Mouse (Mus musculus) lung, adult 2 months (tissue): ENCODE data around the gene Entpd2.

Experiments used
- CTCF ChIP-seq: fragments of 200-500 bp; IDR thresholded peaks from 2 replicates; pipeline ENCODE4 v1.5.1; 2011; ENCODE audit warnings: mild to moderate bottlenecking, low read length, control low read depth; ENCODE audit not compliant: insufficient read depth
- POLR2A ChIP-seq: fragments of 200-500 bp; IDR thresholded peaks from 2 replicates; pipeline ENCODE4 v1.6.1; 2011; ENCODE audit warnings: low read depth, mild to moderate bottlenecking, control low read depth, low read length, borderline replicate concordance; ENCODE audit errors: extremely low read depth

DNA sequence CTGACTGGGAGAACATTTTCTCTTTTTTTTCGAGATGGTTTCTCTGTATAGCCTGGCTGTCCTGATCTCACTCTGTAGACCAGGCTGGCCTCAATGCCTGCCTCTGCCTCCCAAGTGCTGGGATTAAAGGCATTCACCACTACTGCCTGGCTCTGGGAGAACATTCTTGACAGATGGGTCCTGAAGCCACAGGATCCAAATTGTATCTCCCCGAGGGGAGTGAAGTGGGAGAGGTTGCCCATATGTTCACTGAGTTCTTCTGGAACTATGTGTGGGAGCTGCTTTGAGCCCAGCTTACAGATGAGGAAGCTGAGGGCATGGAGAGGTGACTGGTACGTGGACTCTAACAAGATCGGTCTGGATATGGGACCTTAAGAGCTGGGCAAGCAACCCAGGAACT is 8.3 kb downstream of the Entpd2 start:
- no peak for TF ChIP-seq POLR2A
- no peak for TF ChIP-seq CTCF
